Mouse (Mus musculus): ENCODE measurements around the gene Saysd1.

Gene Saysd1

GRCm38 (mm10) chr14:20106271-20106670 is 32.1 kb downstream of the Saysd1 start:
- DNase-seq: no peak

DNA sequence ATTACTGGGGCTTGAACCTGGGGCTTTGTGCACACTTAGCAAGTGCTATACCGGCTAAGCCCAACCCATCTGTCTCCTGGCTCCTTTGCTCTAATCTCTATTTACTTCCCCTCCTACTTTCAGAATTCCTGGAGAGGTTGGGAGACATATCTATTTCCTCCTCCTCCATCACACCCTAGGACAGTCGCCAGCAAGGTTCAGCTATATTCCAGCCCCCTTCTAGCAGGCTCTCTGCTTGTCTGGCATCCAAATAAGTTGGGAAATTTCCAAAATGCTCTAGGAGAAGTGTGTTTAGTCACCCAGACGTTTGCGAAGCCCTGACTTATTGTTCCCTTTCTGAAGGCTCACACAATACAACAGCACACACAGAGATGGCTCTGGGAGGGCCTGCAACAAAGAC is 35.1 kb downstream of the Saysd1 start:
- no peak for DNase-seq

GRCm38 (mm10) chr14:20098061-20098460 is 40.3 kb downstream of the Saysd1 start:
- DNase-seq: no peak

GRCm38 (mm10) chr14:20094942-20095341 is 43.4 kb downstream of the Saysd1 start:
- no peak for DNase-seq

- no peak for DNase-seq
Observed at GRCm38 (mm10) chr14:20093493-20093892, 44.8 kb downstream of the Saysd1 start.

DNA sequence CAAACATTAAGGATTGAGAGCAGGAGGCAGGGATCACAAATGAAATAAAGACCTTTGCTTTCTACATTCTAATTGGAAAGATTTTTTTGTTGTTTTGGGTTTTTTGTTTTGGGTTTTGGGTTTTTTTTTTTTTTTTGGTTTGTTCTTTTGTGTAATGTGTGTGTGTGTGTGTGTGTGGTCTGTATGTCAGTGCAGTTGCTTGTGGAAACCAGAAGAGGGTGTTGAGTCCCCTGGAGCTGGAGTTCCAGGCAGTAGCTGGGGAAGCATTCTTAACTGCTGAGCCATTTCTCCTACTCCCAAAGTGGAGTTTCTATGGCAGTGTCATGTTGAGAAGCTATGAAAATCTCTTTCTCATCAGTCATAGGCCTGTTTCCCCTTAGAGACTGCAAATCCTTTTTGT is 54.0 kb downstream of the Saysd1 start:
- no peak for DNase-seq

DNA sequence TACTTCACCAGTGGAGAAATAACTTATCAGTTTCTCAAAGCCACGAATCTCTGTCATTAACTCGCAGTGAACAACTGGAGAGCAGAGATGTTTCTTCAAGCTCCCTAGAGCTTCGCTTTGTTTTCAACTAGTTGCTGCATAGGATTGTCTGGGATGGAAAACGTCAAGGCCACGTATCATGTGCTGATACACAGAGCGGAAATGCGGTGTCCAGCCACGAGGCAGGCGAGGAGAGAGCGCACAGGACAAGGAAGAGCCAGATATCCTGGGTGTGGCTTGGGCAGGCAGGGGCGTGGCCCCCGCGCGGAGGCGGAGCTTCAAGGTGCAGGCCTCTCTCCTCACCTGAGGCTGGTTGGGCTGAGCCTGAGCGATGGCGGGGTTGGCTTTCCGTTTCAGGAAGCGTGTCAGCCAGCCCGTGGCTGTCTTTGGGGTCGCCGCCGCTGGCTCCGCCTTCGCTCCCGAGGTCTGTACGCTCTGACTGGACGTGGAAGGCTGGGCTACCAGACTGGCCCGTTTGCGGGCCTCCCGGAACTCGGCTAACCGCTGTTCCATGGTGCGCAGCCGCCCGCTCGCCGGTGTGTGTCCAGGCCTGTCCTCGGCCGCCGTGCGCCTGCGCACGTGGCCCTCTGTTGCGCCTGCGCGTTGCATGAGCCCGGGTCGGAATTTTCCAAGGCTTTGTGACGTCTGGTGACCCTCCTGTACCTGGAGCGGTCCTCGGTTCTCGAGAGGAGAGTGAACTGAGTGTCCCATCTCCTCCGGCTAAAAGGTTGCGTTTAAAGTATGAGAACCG is 55.6 kb downstream of the Saysd1 start:
- DNase-seq: peak; percentile 84

DNA sequence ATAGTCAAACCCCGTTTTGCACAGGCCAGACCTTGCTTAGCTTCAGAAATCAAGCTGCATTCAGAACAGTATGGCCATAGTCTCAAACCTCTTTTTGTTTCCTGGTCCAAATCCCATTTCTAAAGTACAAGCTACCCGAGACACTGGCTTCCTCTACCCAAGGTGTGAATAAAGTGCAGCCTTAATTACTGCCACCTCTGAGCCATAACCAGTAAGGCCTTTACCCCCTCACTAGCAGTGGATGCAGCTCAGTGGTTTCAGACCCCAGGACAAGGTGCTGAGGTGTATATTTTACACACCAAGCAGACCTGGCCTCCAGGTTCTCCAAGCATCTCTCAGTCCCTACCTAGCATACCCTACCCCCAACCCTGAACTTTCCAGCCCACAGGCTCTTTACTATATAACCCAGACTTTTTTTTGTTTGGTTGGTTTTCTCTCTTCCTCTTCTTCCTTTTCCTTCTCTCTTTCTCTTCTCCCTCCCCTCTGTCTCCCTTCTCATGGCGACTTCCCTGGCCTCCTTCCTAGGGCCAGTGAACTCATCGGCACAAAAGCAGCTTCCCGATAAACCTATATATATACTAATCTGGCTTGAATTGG is 56.3 kb downstream of the Saysd1 start:
- DNase-seq: no peak

- no peak for DNase-seq
Observed at GRCm38 (mm10) chr14:20081084-20081483, 57.2 kb downstream of the Saysd1 start.

DNA sequence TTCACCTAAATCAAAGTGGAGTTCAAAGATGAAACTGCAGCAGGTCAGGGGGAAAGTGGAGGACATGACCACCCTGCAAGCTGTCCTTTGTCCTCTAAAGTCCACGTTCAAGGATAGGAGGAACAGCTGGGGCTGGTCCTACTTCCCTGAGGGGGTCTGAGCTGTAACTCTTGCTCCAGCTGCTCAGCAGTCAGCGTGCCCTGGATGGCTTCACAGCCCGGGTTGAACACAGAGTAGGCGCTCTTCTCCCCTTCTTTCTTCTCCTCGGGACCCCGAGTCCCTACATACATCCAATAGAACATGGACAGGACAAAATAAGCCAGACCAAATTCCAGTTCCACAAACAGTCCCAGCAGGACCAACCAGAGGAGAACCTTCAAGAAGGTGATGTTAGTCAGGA is 61.2 kb downstream of the Saysd1 start:
- no peak for DNase-seq

DNA sequence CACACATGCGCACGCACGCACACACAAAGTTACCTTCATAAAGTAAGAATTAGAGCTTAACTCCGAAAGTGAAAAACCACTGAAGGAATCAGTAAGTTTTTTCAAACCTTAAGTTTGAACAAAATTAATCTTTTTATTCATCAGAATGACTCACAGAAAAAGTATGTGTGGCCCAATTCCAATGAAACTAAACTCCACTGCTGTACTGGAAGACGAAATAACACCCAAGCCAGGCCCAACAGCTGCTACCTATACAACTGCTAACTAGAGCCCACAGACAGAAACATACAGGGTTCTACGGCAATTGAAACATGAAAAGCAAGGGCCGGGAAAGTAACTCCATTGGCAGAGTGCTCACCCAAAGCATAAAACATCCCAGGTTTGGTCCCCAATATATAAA is 62.8 kb downstream of the Saysd1 start:
- DNase-seq: no peak

DNA sequence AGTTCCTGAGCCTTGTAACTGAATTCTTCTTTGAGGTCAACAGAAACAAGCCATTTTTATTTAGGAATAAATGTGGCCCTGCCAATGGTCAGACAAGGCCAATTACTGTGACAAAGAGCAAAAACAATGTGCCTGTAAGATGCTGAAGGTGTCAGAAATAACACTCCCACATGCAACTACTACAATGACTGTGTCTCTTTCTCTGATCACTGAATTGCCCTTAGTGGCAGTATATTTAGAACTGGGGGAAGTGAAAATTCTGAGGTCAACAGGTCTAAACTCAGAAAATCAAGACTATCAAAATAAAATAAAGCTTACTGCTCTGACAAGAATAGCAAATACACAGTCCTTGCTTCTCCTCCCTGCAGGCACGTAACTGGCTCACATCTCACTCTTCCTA is 63.6 kb downstream of the Saysd1 start:
- no peak for DNase-seq

DNA sequence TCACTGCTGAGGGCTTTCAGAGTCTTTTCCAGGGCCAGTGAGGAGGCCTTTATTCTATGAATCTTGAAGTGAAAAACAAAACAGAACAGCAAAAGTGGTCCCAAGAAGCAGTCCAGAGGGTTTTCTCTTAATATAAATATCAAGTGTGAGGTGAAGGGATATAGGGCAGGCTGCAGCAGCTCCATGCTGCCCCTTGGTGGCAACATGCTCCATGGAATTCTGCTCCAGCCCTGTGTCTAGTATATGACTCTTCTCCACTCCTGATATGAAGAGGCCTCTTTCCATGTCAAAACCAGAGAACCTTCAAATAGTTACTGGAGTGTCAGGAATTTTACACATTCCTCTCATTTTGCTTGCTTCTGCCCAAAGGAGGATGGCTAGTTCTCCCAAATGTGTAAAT is 67.7 kb downstream of the Saysd1 start:
- peak; percentile 38 for DNase-seq

- DNase-seq: no peak
Observed at GRCm38 (mm10) chr14:20068365-20068764, 70.0 kb downstream of the Saysd1 start.

DNA sequence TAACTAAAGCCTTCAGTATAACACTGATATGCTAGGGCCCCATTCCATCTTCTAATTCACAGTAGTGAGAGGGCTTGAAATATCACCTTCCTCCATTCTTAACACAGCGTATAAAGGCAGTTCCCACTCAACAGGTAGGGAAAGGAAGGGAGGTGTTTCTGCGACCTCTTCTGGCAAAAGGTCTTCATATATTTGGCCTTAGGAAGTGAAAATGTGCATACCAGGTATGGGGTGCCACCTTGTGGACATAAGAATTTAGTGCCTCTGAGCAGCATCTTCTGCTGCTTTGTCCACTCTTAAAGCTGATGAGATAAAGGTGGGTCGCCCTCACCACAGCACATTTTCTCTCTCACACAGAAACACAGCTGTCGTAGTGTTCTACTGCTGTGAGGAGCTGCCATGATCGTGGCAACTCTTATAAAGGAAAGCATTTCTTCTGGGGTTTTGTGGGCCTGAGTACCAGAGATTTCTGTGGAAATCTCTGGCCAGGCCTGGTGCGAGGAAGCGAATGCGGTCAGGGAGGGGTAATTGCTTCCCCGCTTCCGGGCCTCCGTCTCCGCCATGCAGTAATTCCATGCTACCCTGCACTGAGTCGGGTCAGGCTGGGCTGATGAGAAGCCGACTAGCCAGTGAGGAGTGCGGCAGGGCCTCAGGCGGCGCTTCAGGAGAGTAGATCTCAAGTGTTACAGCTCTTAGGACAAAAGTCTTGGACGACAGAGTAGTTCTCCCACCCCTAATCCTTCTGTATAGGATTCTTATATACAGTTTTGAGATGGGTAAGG is 70.8 kb downstream of the Saysd1 start:
- peak; percentile 49 for DNase-seq

DNA sequence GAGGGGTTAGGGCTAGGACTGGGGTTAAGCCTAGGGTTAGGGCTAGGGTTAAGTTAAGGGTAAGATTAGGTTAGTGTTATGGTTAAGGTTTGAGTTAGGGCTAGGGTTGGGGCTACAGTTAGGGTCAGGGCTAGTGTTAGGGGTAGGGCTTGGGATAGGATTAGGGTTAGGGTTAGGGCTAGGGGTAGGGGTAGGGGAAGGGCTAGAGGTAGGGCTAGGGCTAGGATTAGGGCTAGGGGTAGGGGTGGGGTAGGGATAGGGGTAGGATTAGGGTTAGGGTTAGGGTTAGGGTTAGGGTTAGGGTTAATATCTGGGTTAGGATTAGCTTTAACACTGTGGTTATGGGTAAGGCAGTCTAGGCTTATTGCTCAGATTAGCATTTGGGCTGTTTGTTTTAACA is 73.6 kb downstream of the Saysd1 start:
- DNase-seq: no peak

GRCm38 (mm10) chr14:20048481-20048835 is 89.9 kb downstream of the Saysd1 start:
- no peak for DNase-seq

GRCm38 (mm10) chr14:20047814-20048480 is 90.4 kb downstream of the Saysd1 start:
- no peak for DNase-seq

GRCm38 (mm10) chr14:20047291-20047690 is 91.0 kb downstream of the Saysd1 start:
- DNase-seq: no peak

GRCm38 (mm10) chr14:20044036-20044435 is 94.3 kb downstream of the Saysd1 start:
- no peak for DNase-seq

- no peak for DNase-seq
Observed at GRCm38 (mm10) chr14:20041836-20042235, 96.5 kb downstream of the Saysd1 start.

GRCm38 (mm10) chr14:20040976-20041375 is 97.4 kb downstream of the Saysd1 start:
- DNase-seq: no peak

DNA sequence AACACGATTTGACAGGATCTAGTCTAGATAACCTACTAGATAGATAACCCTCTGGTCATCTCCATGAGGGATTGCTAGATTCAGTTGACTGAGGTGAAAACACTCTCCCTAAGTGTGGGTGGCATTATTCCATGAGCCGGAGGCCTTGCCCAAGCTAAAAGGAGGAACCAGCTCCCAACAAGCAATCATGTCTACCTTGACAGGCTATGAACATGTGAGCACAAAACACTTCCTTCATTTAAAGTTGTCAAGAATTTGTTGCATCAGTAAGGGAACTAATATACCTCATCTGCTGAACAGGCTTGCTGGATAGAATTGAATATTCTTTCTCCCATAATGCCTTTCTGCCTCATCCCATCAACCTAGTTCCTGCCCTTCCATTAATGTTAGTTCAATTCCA is 98.5 kb downstream of the Saysd1 start:
- no peak for DNase-seq

GRCm38 (mm10) chr14:20032738-20033116 is 105.6 kb downstream of the Saysd1 start:
- DNase-seq: no peak

Measured in right cerebral cortex, postnatal 14 days (tissue).